In the genomic region with DNA sequence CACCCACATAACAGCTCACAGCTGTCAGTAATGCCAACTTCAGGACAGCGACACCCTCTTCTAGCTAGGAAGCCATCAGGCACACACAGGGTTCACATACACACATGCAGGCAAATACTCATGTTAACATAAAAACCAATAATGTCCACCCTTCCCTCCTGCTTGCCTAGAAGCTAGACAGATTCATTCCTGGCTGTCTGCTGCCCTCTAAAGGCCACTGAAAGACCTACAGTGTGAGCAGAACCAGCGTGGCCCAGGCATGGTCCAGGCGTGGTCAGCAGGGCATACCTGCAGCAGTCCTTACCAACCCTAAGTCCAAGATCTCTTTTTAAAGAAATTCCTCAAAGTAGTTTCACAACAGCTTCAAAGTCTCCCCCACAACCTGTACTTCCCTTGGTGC, we compare ENCODE assay signal across 9 mouse cellular contexts. TPM values are rescaled to one million over a fixed set of nuclear protein-coding genes. Genes with fewer than 3 reads are reported as not detected.
DNase-seq lines count a peak whose midpoint lies in the region; ATAC-seq and TF ChIP-seq lines count a peak whose summit lies in the region.
"Had no signal": no experiment of that assay in that cellular context is flagged by ENCODE, and none has a peak within 500 bp of the region (broad histone marks: within the 10 kb centered on the region; RNA-seq: fewer than 3 reads in every experiment).

No protein-coding gene starts in this region.

- peaks cover 85% of the 10 kb centered on the region for H3K36me3 ChIP-seq in kidney, embryonic 15.5 days
- H3K36me3 ChIP-seq in G1E (replicated peaks), result peaks cover 94% of the 10 kb centered on the region
- H3K36me3 ChIP-seq in splenic B cell, adult 2 months (ENCODE audit: control insufficient read depth, insufficient read depth, low read length, poor library complexity, severe bottlenecking), result peaks cover 3% of the 10 kb centered on the region

- no peaks in the 10 kb centered on the region for H3K9me3 ChIP-seq in kidney, embryonic 15.5 days (replicated peaks)
- H3K9me3 ChIP-seq in G1E (replicated peaks), result no peaks in the 10 kb centered on the region
- H3K9me3 ChIP-seq: midbrain, embryonic 12.5 days had no signal

- no peaks in the 10 kb centered on the region for H3K27me3 ChIP-seq in kidney, embryonic 15.5 days
- H3K27me3 ChIP-seq in G1E (ENCODE audit: insufficient read depth, low read length), result no peaks in the 10 kb centered on the region
- H3K27me3 ChIP-seq in splenic B cell, adult 2 months (ENCODE audit: control insufficient read depth, insufficient read depth, low read length, poor library complexity, severe bottlenecking), result no peaks in the 10 kb centered on the region
- H3K27me3 ChIP-seq: midbrain, embryonic 12.5 days had no signal

- no peaks in the 10 kb centered on the region for H3K4me1 ChIP-seq in kidney, embryonic 15.5 days
- no peaks in the 10 kb centered on the region for H3K4me1 ChIP-seq in G1E (ENCODE audit: insufficient read depth, low read depth, low read length)

- H3K4me3 ChIP-seq in kidney, embryonic 15.5 days (replicated peaks), result no peak overlapping the region
- no peak overlapping the region for H3K4me3 ChIP-seq in G1E (ENCODE audit: low read depth, low read length)
- H3K4me3 ChIP-seq: midbrain, embryonic 12.5 days had no signal

- peak; percentile 31; the same call in 1 of the 2 replicates for TF ChIP-seq CTCF in G1E (IDR thresholded peaks at IDR 0.05; ENCODE audit: low read depth, low read length)

- ATAC-seq in kidney, embryonic 15.5 days (replicated peaks; ENCODE audit: low FRiP score), result no peak
- 0 out of 2 replicates have a peak, but pooled peaks have one; percentile 40 for ATAC-seq in G1E (ENCODE audit: extremely low read depth, insufficient number of reproducible peaks, low FRiP score, poor library complexity, severe bottlenecking)
- ATAC-seq in frontal cortex, adult (ENCODE audit: low TSS enrichment), result peak; percentile 86

- no peak overlapping the region for H3K27ac ChIP-seq in kidney, embryonic 15.5 days
- H3K27ac ChIP-seq: midbrain, embryonic 12.5 days had no signal

- no peak overlapping the region for H3K4me2 ChIP-seq in kidney, embryonic 15.5 days
- H3K4me2 ChIP-seq: midbrain, embryonic 12.5 days had no signal

- peak; percentile 33 for DNase-seq in kidney, adult 11 months
- DNase-seq in G1E (ENCODE audit: low spot score), result peak; percentile 11
- peak; percentile 49 for DNase-seq in cerebellum, adult 9-10 months
- peak; percentile 68 to 72 for DNase-seq in kidney, postnatal 4 days
- DNase-seq in lung, postnatal 36 days, result peak; percentile 78
- peak; percentile 39 for DNase-seq in splenic B cell, adult 2 months (ENCODE audit: low read depth, low spot score)

- no peak overlapping the region for H3K9ac ChIP-seq in kidney, embryonic 15.5 days
- H3K9ac ChIP-seq: midbrain, embryonic 12.5 days had no signal

- WGBS in kidney, embryonic 15.5 days, result 42% methylated on average over 3 of the region's 3 CpGs

RNA-seq across cellular contexts. Expression of a gene that starts 43.0 kb away (rescaled TPM):
- polyA plus RNA-seq in kidney, embryonic 15.5 days (2015; fragmentation: Nextera tagmentation; extraction: Ambion mirVana), result 44.6 and 48.0 TPM in 2 replicates
- total RNA-seq in G1E (2014; fragmentation: Nextera tagmentation) (61.4 and 67.3 TPM in 2 replicates), G1E (2017) (61.0 and 62.0 TPM in 2 replicates)
- 21.3 and 30.0 TPM in 2 replicates for polyA plus RNA-seq in G1E (2012)

RNA-seq across cellular contexts. Expression of a gene that starts 56.2 kb away (rescaled TPM):
- polyA plus RNA-seq in kidney, embryonic 15.5 days (2015; fragmentation: Nextera tagmentation; extraction: Ambion mirVana), result 0.87 and 1.1 TPM in 2 replicates
- total RNA-seq in G1E (2014; fragmentation: Nextera tagmentation), result not detected in 2 replicates
- not detected in 2 replicates for total RNA-seq in G1E (2017)
- not detected in 2 replicates for polyA plus RNA-seq in G1E (2012)
- polyA plus RNA-seq: midbrain, embryonic 12.5 days had no signal

Comparison
In these comparisons a context has a peak if more than half of its experiments do, and no peak if none do; other contexts are left out.
1. DNase-seq: peak in every context shown above with its lines; median percentile 78 in lung, postnatal 36 days; 70 in kidney, postnatal 4 days; 49 in cerebellum, adult 9-10 months; 39 in splenic B cell, adult 2 months; 33 in kidney, adult 11 months; 11 in G1E.